Mouse (Mus musculus): ENCODE results near the gene Auh. TPM values are rescaled to one million over a fixed set of nuclear protein-coding genes. Genes with fewer than 3 reads are reported as not detected.

Auh gene
- total and polyA plus RNA-seq, 3 experiments = 17.8 to 36.6 (median 21.3) TPM

GRCm38 (mm10) chr13:52911259-52911658 is 18.2 kb downstream of the Auh start:
- no peaks in the 10 kb centered on the region for H3K9me3 ChIP-seq (replicated peaks)
- H3K27me3 ChIP-seq (ENCODE audit: insufficient read depth, low read length) = no peaks in the 10 kb centered on the region
- no peak overlapping the region for H3K4me3 ChIP-seq (ENCODE audit: low read depth, low read length)
- ATAC-seq (ENCODE audit: extremely low read depth, insufficient number of reproducible peaks, low FRiP score, poor library complexity, severe bottlenecking) (no peak), DNase-seq (ENCODE audit: low spot score) (no peak)
- no peak for TF ChIP-seq GATA2 (IDR thresholded peaks at IDR 0.05; ENCODE audit: borderline replicate concordance, low read depth, low read length)
- no peak for TF ChIP-seq GATA1 (IDR thresholded peaks at IDR 0.05; ENCODE audit: borderline replicate concordance, low read length)
- no peak for TF ChIP-seq POLR2AphosphoS5 (IDR thresholded peaks at IDR 0.05; ENCODE audit: insufficient replicate concordance, low read depth, low read length)
- no peak for TF ChIP-seq CTCF (IDR thresholded peaks at IDR 0.05; ENCODE audit: low read depth, low read length)
- TF ChIP-seq TAL1 (conservative IDR thresholded peaks at IDR 0.05; ENCODE audit: low read depth, low read length) = no peak
- H3K4me1 ChIP-seq (ENCODE audit: insufficient read depth, low read depth, low read length) = no peaks in the 10 kb centered on the region
- H3K36me3 ChIP-seq (replicated peaks) = peaks cover 88% of the 10 kb centered on the region

GRCm38 (mm10) chr13:52906296-52906695 is 23.2 kb downstream of the Auh start:
- ATAC-seq (ENCODE audit: extremely low read depth, insufficient number of reproducible peaks, low FRiP score, poor library complexity, severe bottlenecking) = no peak

GRCm38 (mm10) chr13:52904175-52904574 is 25.3 kb downstream of the Auh start:
- Histone ChIP-seq H3K4me1 (ENCODE audit: insufficient read depth, low read depth, low read length) (no peaks in the 10 kb centered on the region), H3K36me3 (replicated peaks) (peaks cover 43% of the 10 kb centered on the region), H3K27me3 (ENCODE audit: insufficient read depth, low read length) (no peaks in the 10 kb centered on the region), H3K4me3 (ENCODE audit: low read depth, low read length) (no peak overlapping the region), H3K9me3 (replicated peaks) (no peaks in the 10 kb centered on the region)
- TF ChIP-seq CTCF (IDR thresholded peaks at IDR 0.05; ENCODE audit: low read depth, low read length) (no peak), GATA2 (IDR thresholded peaks at IDR 0.05; ENCODE audit: borderline replicate concordance, low read depth, low read length) (no peak), POLR2AphosphoS5 (IDR thresholded peaks at IDR 0.05; ENCODE audit: insufficient replicate concordance, low read depth, low read length) (no peak), GATA1 (IDR thresholded peaks at IDR 0.05; ENCODE audit: borderline replicate concordance, low read length) (no peak), TAL1 (conservative IDR thresholded peaks at IDR 0.05; ENCODE audit: low read depth, low read length) (no peak)
- DNase-seq (ENCODE audit: low spot score) = no peak
- ATAC-seq (ENCODE audit: extremely low read depth, insufficient number of reproducible peaks, low FRiP score, poor library complexity, severe bottlenecking) = no peak

More at GRCm38 (mm10) chr13:52906296-52906695, 23.2 kb downstream of the Auh start:
- H3K4me1 ChIP-seq (ENCODE audit: insufficient read depth, low read depth, low read length) = no peaks in the 10 kb centered on the region
- no peak for DNase-seq (ENCODE audit: low spot score)
- no peaks in the 10 kb centered on the region for H3K9me3 ChIP-seq (replicated peaks)
- H3K27me3 ChIP-seq (ENCODE audit: insufficient read depth, low read length) = no peaks in the 10 kb centered on the region
- no peak for TF ChIP-seq POLR2AphosphoS5 (IDR thresholded peaks at IDR 0.05; ENCODE audit: insufficient replicate concordance, low read depth, low read length)
- TF ChIP-seq GATA2 (IDR thresholded peaks at IDR 0.05; ENCODE audit: borderline replicate concordance, low read depth, low read length) = no peak
- TF ChIP-seq CTCF (IDR thresholded peaks at IDR 0.05; ENCODE audit: low read depth, low read length) = no peak
- TF ChIP-seq TAL1 (conservative IDR thresholded peaks at IDR 0.05; ENCODE audit: low read depth, low read length) = no peak
- no peak for TF ChIP-seq GATA1 (IDR thresholded peaks at IDR 0.05; ENCODE audit: borderline replicate concordance, low read length)
- H3K36me3 ChIP-seq (replicated peaks) = peaks cover 47% of the 10 kb centered on the region
- H3K4me3 ChIP-seq (ENCODE audit: low read depth, low read length) = no peak overlapping the region

GRCm38 (mm10) chr13:52903767-52904166 is 25.7 kb downstream of the Auh start:
- Histone ChIP-seq H3K4me3 (ENCODE audit: low read depth, low read length) (no peak overlapping the region), H3K27me3 (ENCODE audit: insufficient read depth, low read length) (no peaks in the 10 kb centered on the region), H3K4me1 (ENCODE audit: insufficient read depth, low read depth, low read length) (no peaks in the 10 kb centered on the region), H3K9me3 (replicated peaks) (no peaks in the 10 kb centered on the region), H3K36me3 (replicated peaks) (peaks cover 43% of the 10 kb centered on the region)
- TF ChIP-seq CTCF (IDR thresholded peaks at IDR 0.05; ENCODE audit: low read depth, low read length) (no peak), POLR2AphosphoS5 (IDR thresholded peaks at IDR 0.05; ENCODE audit: insufficient replicate concordance, low read depth, low read length) (no peak), GATA2 (IDR thresholded peaks at IDR 0.05; ENCODE audit: borderline replicate concordance, low read depth, low read length) (no peak), TAL1 (conservative IDR thresholded peaks at IDR 0.05; ENCODE audit: low read depth, low read length) (no peak), GATA1 (IDR thresholded peaks at IDR 0.05; ENCODE audit: borderline replicate concordance, low read length) (no peak)
- no peak for ATAC-seq (ENCODE audit: extremely low read depth, insufficient number of reproducible peaks, low FRiP score, poor library complexity, severe bottlenecking)
- no peak for DNase-seq (ENCODE audit: low spot score)

DNA sequence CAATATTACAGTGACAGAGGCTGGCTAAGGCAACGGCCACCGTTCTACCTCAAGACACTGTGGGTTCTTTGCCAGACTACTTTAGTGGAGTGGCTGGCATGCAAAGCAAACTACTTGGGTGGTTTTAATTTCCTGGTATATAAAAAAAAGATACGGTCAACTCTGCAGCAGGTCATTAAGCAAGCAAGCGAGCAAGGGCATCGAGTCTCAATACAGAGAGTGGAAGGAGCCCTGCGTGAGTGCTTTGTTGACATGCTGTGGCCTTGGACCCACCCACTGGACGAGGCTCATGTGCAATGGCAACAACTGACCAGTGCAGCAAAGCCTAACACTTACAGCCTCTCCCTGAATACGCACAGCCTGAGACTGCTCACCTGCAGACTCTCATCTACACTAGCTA is 27.0 kb downstream of the Auh start:
- ATAC-seq (ENCODE audit: extremely low read depth, insufficient number of reproducible peaks, low FRiP score, poor library complexity, severe bottlenecking) (no peak), DNase-seq (ENCODE audit: low spot score) (no peak)
- no peak for TF ChIP-seq GATA2 (IDR thresholded peaks at IDR 0.05; ENCODE audit: borderline replicate concordance, low read depth, low read length)
- no peak for TF ChIP-seq POLR2AphosphoS5 (IDR thresholded peaks at IDR 0.05; ENCODE audit: insufficient replicate concordance, low read depth, low read length)
- no peak for TF ChIP-seq TAL1 (conservative IDR thresholded peaks at IDR 0.05; ENCODE audit: low read depth, low read length)
- TF ChIP-seq CTCF (IDR thresholded peaks at IDR 0.05; ENCODE audit: low read depth, low read length) = no peak
- no peak for TF ChIP-seq GATA1 (IDR thresholded peaks at IDR 0.05; ENCODE audit: borderline replicate concordance, low read length)
- peaks cover 41% of the 10 kb centered on the region for H3K36me3 ChIP-seq (replicated peaks)
- H3K27me3 ChIP-seq (ENCODE audit: insufficient read depth, low read length) = no peaks in the 10 kb centered on the region
- no peaks in the 10 kb centered on the region for H3K4me1 ChIP-seq (ENCODE audit: insufficient read depth, low read depth, low read length)
- H3K9me3 ChIP-seq (replicated peaks) = no peaks in the 10 kb centered on the region
- H3K4me3 ChIP-seq (ENCODE audit: low read depth, low read length) = no peak overlapping the region

DNA sequence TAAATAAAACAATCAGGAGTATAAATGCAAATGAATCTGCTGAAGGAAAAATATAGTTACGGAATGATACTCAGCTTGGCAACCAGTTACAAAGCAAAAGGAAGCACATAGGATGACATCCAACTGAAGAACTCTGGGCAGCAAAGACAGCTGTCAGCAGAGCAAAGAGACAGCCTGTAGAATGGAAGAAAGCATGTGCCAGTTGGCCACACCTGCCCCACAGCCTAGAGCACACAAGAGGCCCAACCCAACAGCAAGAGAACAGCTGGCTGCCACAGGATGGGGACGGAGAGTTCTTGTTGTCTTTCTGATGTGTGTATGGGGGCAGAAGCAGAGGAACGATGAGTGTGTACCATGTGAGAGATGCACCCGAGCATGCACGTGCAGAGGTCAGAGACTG is 29.8 kb downstream of the Auh start:
- TF ChIP-seq GATA1 (IDR thresholded peaks at IDR 0.05; ENCODE audit: borderline replicate concordance, low read length) (no peak), CTCF (IDR thresholded peaks at IDR 0.05; ENCODE audit: low read depth, low read length) (no peak)
- no peak overlapping the region for H3K4me3 ChIP-seq (ENCODE audit: low read depth, low read length)
- no peaks in the 10 kb centered on the region for H3K9me3 ChIP-seq (replicated peaks)
- H3K27me3 ChIP-seq (ENCODE audit: insufficient read depth, low read length) = no peaks in the 10 kb centered on the region
- DNase-seq (ENCODE audit: low spot score) (no peak), ATAC-seq (ENCODE audit: extremely low read depth, insufficient number of reproducible peaks, low FRiP score, poor library complexity, severe bottlenecking) (no peak)
- no peaks in the 10 kb centered on the region for H3K4me1 ChIP-seq (ENCODE audit: insufficient read depth, low read depth, low read length)
- peaks cover 44% of the 10 kb centered on the region for H3K36me3 ChIP-seq (replicated peaks)

DNA sequence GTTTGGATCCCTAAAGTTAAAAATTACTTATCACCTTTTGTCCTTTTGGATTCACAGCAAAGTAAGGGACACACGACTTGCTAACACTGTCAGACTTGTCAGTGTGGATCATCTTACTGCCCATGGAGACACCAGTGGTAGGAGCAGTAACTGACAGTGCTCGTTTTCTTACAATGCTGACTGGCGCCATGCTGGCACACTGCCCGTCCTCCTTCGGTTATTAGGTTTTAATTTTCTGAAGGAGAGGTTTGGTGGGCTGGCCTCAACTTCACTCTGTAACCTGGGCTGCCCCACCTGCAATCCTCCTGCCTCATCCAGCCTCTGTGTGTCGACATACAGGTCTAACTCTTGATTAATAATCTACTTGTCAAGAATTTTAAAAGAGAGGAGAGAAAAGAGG is 31.7 kb downstream of the Auh start:
- Histone ChIP-seq H3K27me3 (ENCODE audit: insufficient read depth, low read length) (no peaks in the 10 kb centered on the region), H3K4me3 (ENCODE audit: low read depth, low read length) (no peak overlapping the region), H3K36me3 (replicated peaks) (peaks cover 44% of the 10 kb centered on the region), H3K9me3 (replicated peaks) (no peaks in the 10 kb centered on the region), H3K4me1 (ENCODE audit: insufficient read depth, low read depth, low read length) (no peaks in the 10 kb centered on the region)
- no peak for TF ChIP-seq TAL1 (conservative IDR thresholded peaks at IDR 0.05; ENCODE audit: low read depth, low read length)
- no peak for TF ChIP-seq CTCF (IDR thresholded peaks at IDR 0.05; ENCODE audit: low read depth, low read length)
- DNase-seq (ENCODE audit: low spot score) = no peak
- no peak for ATAC-seq (ENCODE audit: extremely low read depth, insufficient number of reproducible peaks, low FRiP score, poor library complexity, severe bottlenecking)

Data from G1E (cell line).